Mouse (Mus musculus) hindbrain, embryonic 12.5 days (tissue): ENCODE measurements around the gene Def6. TPM values are rescaled to one million over a fixed set of nuclear protein-coding genes. Genes with fewer than 3 reads are reported as not detected.

Source experiments
- ATAC-seq: fragments of 200-750 bp; cut with Nextera tagmentation; 2 replicates; pipeline ENCODE4 v1.8.0; 2017; ENCODE audit warnings: moderate TSS enrichment; ENCODE audit not compliant: low FRiP score
- H3K27ac ChIP-seq: fragments of 300-500 bp; sonication (generic); 2 replicates; pipeline ENCODE4 v1.5.1; 2016; ENCODE audit warnings: mild to moderate bottlenecking
- H3K27me3 ChIP-seq: fragments of 300-500 bp; sonication (generic); 2 replicates; pipeline ENCODE4 v1.6.1; 2016; ENCODE audit warnings: mild to moderate bottlenecking
- H3K36me3 ChIP-seq: fragments of 300-500 bp; sonication (generic); 2 replicates; pipeline ENCODE4 v1.6.1; 2016; ENCODE audit warnings: mild to moderate bottlenecking
- H3K4me1 ChIP-seq: fragments of 300-500 bp; sonication (generic); 2 replicates; pipeline ENCODE4 v1.6.1; 2016
- H3K4me2 ChIP-seq: fragments of 300-500 bp; sonication (generic); replicated peaks from 2 replicates; pipeline ENCODE4 v1.6.1; 2016; ENCODE audit warnings: mild to moderate bottlenecking
- H3K4me3 ChIP-seq: fragments of 300-500 bp; sonication (generic); 2 replicates; pipeline ENCODE4 v1.5.1; 2016; ENCODE audit warnings: mild to moderate bottlenecking
- H3K9ac ChIP-seq: fragments of 300-500 bp; sonication (generic); 2 replicates; pipeline ENCODE4 v1.6.1; 2016; ENCODE audit warnings: mild to moderate bottlenecking, moderate library complexity
- H3K9me3 ChIP-seq: fragments of 300-500 bp; sonication (generic); replicated peaks from 2 replicates; pipeline ENCODE4 v1.6.1; 2016; ENCODE audit warnings: mild to moderate bottlenecking
- WGBS: fragments of 180-500 bp; shearing (Covaris S2); methylation state at CpG from one replicate; pipeline ENCODE4 v1.1.7; 2016; 5-methylcytosine and 5-hydroxymethylcytosine counted together
- polyA plus RNA-seq: library from polyadenylated mRNA; unstranded; fragments of >200 nt; fragmentation: Nextera tagmentation; extraction: Ambion mirVana; gene quantifications from 2 replicates; pipeline ENCODE4 v1.2.1, GENCODE M21; 2016

The Def6 gene
- polyA plus RNA-seq, 1 experiment from 2014 or later, result 5.7 TPM

- H3K4me1 ChIP-seq, result peaks cover 34% of the 10 kb centered on the region
- WGBS, result 64% methylated on average over 6 of the region's 6 CpGs
- no peak overlapping the region for H3K4me2 ChIP-seq
These were observed 40.0 kb downstream of the Def6 start for GRCm38 (mm10) chr17:28247613-28248012.

GRCm38 (mm10) chr17:28249062-28249461 lies 41.5 kb downstream of the Def6 start:
- Histone ChIP-seq H3K4me3 (no peak overlapping the region), H3K9me3 (no peaks in the 10 kb centered on the region), H3K36me3 (no peaks in the 10 kb centered on the region), H3K27ac (no peak overlapping the region), H3K4me1 (peaks cover 34% of the 10 kb centered on the region), H3K9ac (no peak overlapping the region), H3K27me3 (no peaks in the 10 kb centered on the region), H3K4me2 (no peak overlapping the region)
- ATAC-seq, result no peak
- 83% methylated on average over 12 of the region's 12 CpGs for WGBS

More at GRCm38 (mm10) chr17:28247613-28248012, 40.0 kb downstream of the Def6 start:
- Histone ChIP-seq H3K9me3 (no peaks in the 10 kb centered on the region), H3K27me3 (no peaks in the 10 kb centered on the region), H3K4me3 (no peak overlapping the region), H3K9ac (no peak overlapping the region), H3K27ac (0 out of 2 replicates have a peak overlapping the region, but pooled peaks have one; percentile 53), H3K36me3 (no peaks in the 10 kb centered on the region)
- ATAC-seq, result no peak

GRCm38 (mm10) chr17:28251579-28252280 lies 44.2 kb downstream of the Def6 start:
- no peak overlapping the region for H3K4me2 ChIP-seq
- no peak overlapping the region for H3K27ac ChIP-seq
- no peak for ATAC-seq
- no peaks in the 10 kb centered on the region for H3K36me3 ChIP-seq
- no peaks in the 10 kb centered on the region for H3K9me3 ChIP-seq
- no peaks in the 10 kb centered on the region for H3K27me3 ChIP-seq
- H3K4me3 ChIP-seq, result no peak overlapping the region
- peaks cover 24% of the 10 kb centered on the region for H3K4me1 ChIP-seq
- WGBS, result 87% methylated on average over 12 of the region's 12 CpGs
- no peak overlapping the region for H3K9ac ChIP-seq

- H3K4me1 ChIP-seq, result peaks cover 24% of the 10 kb centered on the region
- WGBS, result 86% methylated on average over 5 of the region's 5 CpGs
- no peaks in the 10 kb centered on the region for H3K9me3 ChIP-seq
- ATAC-seq, result no peak
- no peak overlapping the region for H3K4me3 ChIP-seq
- H3K36me3 ChIP-seq, result no peaks in the 10 kb centered on the region
- H3K27me3 ChIP-seq, result no peaks in the 10 kb centered on the region
- no peak overlapping the region for H3K27ac ChIP-seq
- H3K4me2 ChIP-seq, result no peak overlapping the region
- no peak overlapping the region for H3K9ac ChIP-seq
These were observed 44.7 kb downstream of the Def6 start for GRCm38 (mm10) chr17:28252281-28252648.

GRCm38 (mm10) chr17:28253216-28253615 lies 45.6 kb downstream of the Def6 start:
- no peaks in the 10 kb centered on the region for H3K9me3 ChIP-seq
- no peak for ATAC-seq
- 72% methylated on average over 7 of the region's 7 CpGs for WGBS
- no peak overlapping the region for H3K27ac ChIP-seq
- peaks cover 21% of the 10 kb centered on the region for H3K4me1 ChIP-seq
- H3K4me2 ChIP-seq, result no peak overlapping the region
- H3K4me3 ChIP-seq, result no peak overlapping the region
- no peak overlapping the region for H3K9ac ChIP-seq
- no peaks in the 10 kb centered on the region for H3K27me3 ChIP-seq
- no peaks in the 10 kb centered on the region for H3K36me3 ChIP-seq

- Histone ChIP-seq H3K9me3 (0 out of 2 replicates have a peak, but pooled peaks cover 4% of the 10 kb centered on the region), H3K36me3 (no peaks in the 10 kb centered on the region), H3K4me3 (no peak overlapping the region), H3K9ac (no peak overlapping the region), H3K4me1 (peaks cover 21% of the 10 kb centered on the region), H3K27me3 (no peaks in the 10 kb centered on the region), H3K4me2 (no peak overlapping the region), H3K27ac (peak overlapping the region; percentile 60)
- no peak for ATAC-seq
- WGBS, result 60% methylated on average over 4 of the region's 4 CpGs
These were observed 47.2 kb downstream of the Def6 start for GRCm38 (mm10) chr17:28254804-28255203.

GRCm38 (mm10) chr17:28255651-28256050 lies 48.1 kb downstream of the Def6 start:
- no peaks in the 10 kb centered on the region for H3K36me3 ChIP-seq
- no peak overlapping the region for H3K4me3 ChIP-seq
- 0 out of 2 replicates have a peak, but pooled peaks cover 4% of the 10 kb centered on the region for H3K9me3 ChIP-seq
- 0 out of 2 replicates have a peak overlapping the region, but pooled peaks have one; percentile 15 for H3K4me2 ChIP-seq
- 46% methylated on average over 5 of the region's 5 CpGs for WGBS
- no peak overlapping the region; the same call in 1 of the 2 replicates for H3K9ac ChIP-seq
- H3K4me1 ChIP-seq, result peaks cover 21% of the 10 kb centered on the region
- H3K27ac ChIP-seq, result peak overlapping the region; percentile 60; the same call in 1 of the 2 replicates
- no peak for ATAC-seq
- no peaks in the 10 kb centered on the region for H3K27me3 ChIP-seq

GRCm38 (mm10) chr17:28256651-28257328 lies 49.2 kb downstream of the Def6 start:
- 0 out of 2 replicates have a peak, but pooled peaks cover 4% of the 10 kb centered on the region for H3K9me3 ChIP-seq
- no peaks in the 10 kb centered on the region for H3K36me3 ChIP-seq
- peak overlapping the region; percentile 40; the same call in 1 of the 2 replicates for H3K27ac ChIP-seq
- no peak for ATAC-seq
- H3K27me3 ChIP-seq, result no peaks in the 10 kb centered on the region
- 66% methylated on average over 13 of the region's 13 CpGs for WGBS
- H3K4me1 ChIP-seq, result peaks cover 21% of the 10 kb centered on the region
- no peak overlapping the region for H3K4me2 ChIP-seq
- no peak overlapping the region for H3K4me3 ChIP-seq
- no peak overlapping the region for H3K9ac ChIP-seq

- no peak for ATAC-seq
These were observed 50.7 kb downstream of the Def6 start for GRCm38 (mm10) chr17:28258325-28258724.

GRCm38 (mm10) chr17:28259890-28260542 lies 52.4 kb downstream of the Def6 start:
- ATAC-seq, result no peak

More at GRCm38 (mm10) chr17:28258325-28258724, 50.7 kb downstream of the Def6 start:
- Histone ChIP-seq H3K9ac (no peak overlapping the region), H3K4me2 (no peak overlapping the region), H3K4me3 (no peak overlapping the region), H3K27me3 (no peaks in the 10 kb centered on the region), H3K9me3 (0 out of 2 replicates have a peak, but pooled peaks cover 4% of the 10 kb centered on the region), H3K27ac (no peak overlapping the region), H3K4me1 (peaks cover 22% of the 10 kb centered on the region), H3K36me3 (no peaks in the 10 kb centered on the region)
- 85% methylated on average over 9 of the region's 9 CpGs for WGBS

GRCm38 (mm10) chr17:28260543-28260909 lies 52.9 kb downstream of the Def6 start:
- Histone ChIP-seq H3K27me3 (no peaks in the 10 kb centered on the region), H3K27ac (no peak overlapping the region), H3K9me3 (0 out of 2 replicates have a peak, but pooled peaks cover 4% of the 10 kb centered on the region), H3K36me3 (no peaks in the 10 kb centered on the region), H3K9ac (no peak overlapping the region), H3K4me2 (no peak overlapping the region), H3K4me3 (no peak overlapping the region), H3K4me1 (peaks cover 21% of the 10 kb centered on the region)
- no peak for ATAC-seq
- 86% methylated on average over 9 of the region's 9 CpGs for WGBS

More at GRCm38 (mm10) chr17:28259890-28260542, 52.4 kb downstream of the Def6 start:
- no peak overlapping the region for H3K27ac ChIP-seq
- H3K4me3 ChIP-seq, result no peak overlapping the region
- peaks cover 26% of the 10 kb centered on the region for H3K4me1 ChIP-seq
- H3K4me2 ChIP-seq, result no peak overlapping the region
- 76% methylated on average over 16 of the region's 16 CpGs for WGBS
- H3K27me3 ChIP-seq, result no peaks in the 10 kb centered on the region
- H3K9ac ChIP-seq, result no peak overlapping the region
- H3K36me3 ChIP-seq, result no peaks in the 10 kb centered on the region
- H3K9me3 ChIP-seq, result 0 out of 2 replicates have a peak, but pooled peaks cover 4% of the 10 kb centered on the region

- Histone ChIP-seq H3K27me3 (no peaks in the 10 kb centered on the region), H3K9me3 (0 out of 2 replicates have a peak, but pooled peaks cover 4% of the 10 kb centered on the region), H3K9ac (no peak overlapping the region), H3K27ac (no peak overlapping the region), H3K4me2 (no peak overlapping the region), H3K4me3 (no peak overlapping the region), H3K4me1 (peaks cover 14% of the 10 kb centered on the region), H3K36me3 (no peaks in the 10 kb centered on the region)
- no peak for ATAC-seq
- WGBS, result 83% methylated on average over 11 of the region's 11 CpGs
These were observed 54.2 kb downstream of the Def6 start for GRCm38 (mm10) chr17:28261795-28262194.
